Mouse (Mus musculus): ENCODE measurements around the gene Ssh2.

Ssh2 gene

GRCm38 (mm10) chr11:77414141-77414839 lies 198.2 kb downstream of the Ssh2 start:
- DNase-seq, result no peak

- no peak for DNase-seq
These were observed 200.3 kb downstream of the Ssh2 start for GRCm38 (mm10) chr11:77416212-77417000.

- no peak for DNase-seq
These were observed 201.9 kb downstream of the Ssh2 start for GRCm38 (mm10) chr11:77418021-77418420.

DNA sequence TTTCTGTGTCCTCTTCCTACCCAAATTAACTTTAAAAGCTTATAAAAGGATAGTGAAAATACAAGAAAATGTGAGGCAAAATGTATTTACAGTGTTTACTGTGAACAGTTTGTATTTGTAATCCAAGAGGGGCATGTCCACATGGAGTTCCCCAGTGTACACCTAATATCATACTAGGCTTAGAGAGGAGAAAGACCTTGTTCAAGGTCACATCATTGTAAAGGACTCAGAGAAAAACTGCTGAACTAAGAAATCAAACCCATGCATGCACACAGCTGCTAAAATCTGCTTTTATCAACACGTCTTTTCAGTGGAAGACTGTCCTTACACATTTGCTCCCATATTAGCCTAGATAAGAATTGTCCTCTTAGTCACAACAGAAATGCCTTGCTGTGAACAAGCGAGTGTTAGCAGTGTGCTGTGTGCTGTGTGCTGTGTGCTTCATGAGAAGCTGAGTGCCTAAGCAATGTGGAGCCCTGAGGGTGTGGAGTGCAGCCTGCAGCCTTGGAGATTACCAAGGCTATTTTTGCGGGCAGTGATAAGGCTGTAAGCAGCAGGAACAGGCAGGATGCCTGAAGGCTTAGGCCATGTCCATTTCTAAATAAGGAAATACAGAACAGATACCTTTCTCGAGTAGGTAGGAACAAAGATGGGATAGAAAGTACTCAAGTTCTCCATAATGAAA lies 207.2 kb downstream of the Ssh2 start:
- DNase-seq, result no peak

GRCm38 (mm10) chr11:77428446-77428845 lies 212.4 kb downstream of the Ssh2 start:
- no peak for DNase-seq

DNA sequence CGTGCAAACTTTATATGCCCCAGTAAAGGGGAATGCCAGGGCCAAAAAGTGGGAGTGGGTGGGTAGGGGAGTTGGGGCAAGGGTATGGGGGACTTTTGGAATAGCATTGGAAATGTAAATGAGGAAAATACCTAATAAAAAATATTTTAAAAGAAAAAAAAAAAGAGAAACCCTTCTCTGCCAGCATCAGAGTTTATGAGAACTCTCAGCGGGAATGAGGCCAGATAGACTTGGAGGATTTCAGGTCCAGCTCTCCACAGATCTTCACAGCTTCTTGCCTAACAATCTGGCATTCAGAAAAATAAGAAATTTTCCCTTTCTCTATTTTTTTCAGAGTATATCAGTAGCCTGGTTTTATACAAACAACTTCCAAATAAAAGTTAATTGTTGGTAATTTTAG lies 220.9 kb downstream of the Ssh2 start:
- no peak for DNase-seq

GRCm38 (mm10) chr11:77440081-77440480 lies 224.0 kb downstream of the Ssh2 start:
- no peak for DNase-seq

DNA sequence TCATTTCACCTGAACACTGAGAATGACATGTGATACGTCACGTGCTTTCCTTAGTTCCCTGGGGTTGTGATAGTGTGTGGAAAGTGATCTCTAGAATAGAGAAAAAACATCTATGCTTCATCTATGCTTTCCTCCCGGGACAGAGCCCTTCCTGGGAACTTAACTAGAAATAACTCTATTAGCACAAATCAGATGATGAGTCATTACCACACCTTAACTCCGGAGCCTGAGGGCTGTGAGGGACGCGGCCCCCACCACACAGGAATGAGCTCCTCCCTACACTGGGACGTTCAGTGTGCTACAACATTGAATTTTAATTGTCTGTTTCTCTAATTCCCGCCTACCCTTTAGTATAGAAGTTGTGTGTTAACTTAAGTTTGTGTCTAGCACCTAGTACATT lies 224.9 kb downstream of the Ssh2 start:
- DNase-seq, result no peak

DNA sequence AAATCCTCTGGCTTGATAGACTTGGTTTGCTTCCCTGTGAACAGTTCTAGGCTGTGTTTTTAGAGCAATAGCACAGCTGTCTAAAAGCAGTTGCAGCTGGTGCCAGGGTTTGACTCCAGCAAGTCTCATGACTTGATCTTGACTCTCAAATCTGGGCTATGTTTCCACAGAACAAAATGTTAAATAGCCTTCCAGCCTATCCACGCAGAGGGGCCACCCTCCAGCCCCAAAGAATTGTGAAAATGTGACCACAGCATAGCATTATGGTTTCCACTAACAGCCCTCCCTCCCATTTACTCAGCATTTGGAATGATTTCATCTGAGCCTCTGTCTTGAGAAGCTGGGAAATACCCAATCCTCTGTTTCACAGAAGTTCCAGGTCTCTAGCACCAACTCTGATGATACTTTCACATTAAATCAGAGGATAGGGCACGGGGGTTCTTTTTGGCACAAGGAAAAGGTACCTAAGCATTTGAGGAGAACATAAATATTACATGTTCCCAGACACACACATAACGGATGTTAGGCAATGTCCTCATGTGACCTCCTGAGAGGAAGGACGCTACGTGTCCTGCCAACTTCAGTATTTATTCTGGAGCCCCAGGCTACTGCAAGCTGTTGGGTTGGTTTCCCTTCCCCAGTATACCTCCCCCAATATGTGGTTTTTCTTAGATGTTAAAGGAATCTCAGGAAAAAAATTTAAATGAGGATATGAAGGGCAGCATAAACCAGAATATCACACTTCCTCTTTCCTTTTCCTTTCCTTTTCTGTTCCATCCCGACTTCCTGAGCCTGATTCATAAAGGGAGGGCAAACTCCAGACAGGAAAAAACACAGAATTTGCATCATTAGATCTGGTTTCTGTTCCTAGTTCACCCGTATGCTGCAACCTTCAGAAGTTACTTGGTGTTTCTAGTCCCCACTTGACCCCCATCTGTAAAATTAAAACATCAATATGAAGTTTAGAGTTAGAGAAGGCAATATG lies 226.4 kb downstream of the Ssh2 start:
- no peak for DNase-seq

GRCm38 (mm10) chr11:77444939-77445338 lies 228.9 kb downstream of the Ssh2 start:
- DNase-seq, result no peak

GRCm38 (mm10) chr11:77446628-77447041 lies 230.5 kb downstream of the Ssh2 start:
- DNase-seq, result peak; percentile 70 to 83

- DNase-seq, result no peak
These were observed 233.1 kb downstream of the Ssh2 start for GRCm38 (mm10) chr11:77449224-77449623.

DNA sequence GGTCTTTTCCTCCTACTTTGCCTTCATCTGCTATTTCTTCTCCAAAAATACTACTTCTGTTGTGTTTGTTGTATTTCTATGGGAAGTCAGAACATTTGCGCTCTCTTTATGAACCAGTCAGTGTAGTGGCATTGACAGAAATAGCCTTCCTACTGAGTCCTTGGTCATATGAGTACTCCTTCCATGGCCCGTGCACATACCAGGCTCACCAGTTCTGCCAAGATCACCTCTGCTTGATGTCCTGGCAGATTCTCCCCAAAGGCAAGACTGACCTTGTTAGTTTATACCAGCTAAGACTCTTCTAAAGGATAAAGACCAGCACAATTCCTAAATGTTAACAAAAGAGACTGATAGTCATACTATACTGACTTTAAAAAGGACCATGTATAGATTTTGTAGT lies 235.6 kb downstream of the Ssh2 start:
- no peak for DNase-seq

- no peak for DNase-seq
These were observed 237.3 kb downstream of the Ssh2 start for GRCm38 (mm10) chr11:77453388-77453787.

GRCm38 (mm10) chr11:77455770-77456510 lies 239.9 kb downstream of the Ssh2 start:
- DNase-seq, result no peak

DNA sequence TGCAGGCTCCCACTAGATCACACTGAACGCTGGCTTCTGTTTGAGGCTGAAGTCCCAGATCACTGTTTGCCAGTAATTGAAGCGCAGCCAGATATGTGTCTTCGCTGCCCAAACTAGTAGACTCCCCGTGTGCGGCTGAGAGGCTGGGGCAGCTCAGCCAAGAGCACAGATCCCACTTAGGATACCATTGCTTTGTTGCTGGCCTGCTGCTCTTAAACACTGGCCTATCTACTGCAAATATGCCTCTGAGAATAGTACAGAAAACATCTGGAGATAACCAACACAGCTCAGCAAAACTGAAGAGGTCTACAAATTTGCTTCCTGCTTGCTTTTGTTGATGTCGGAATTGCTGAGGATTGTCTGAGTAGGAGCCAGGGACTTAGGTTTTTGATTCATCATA lies 240.8 kb downstream of the Ssh2 start:
- no peak for DNase-seq

GRCm38 (mm10) chr11:77461856-77462255 lies 245.8 kb downstream of the Ssh2 start:
- DNase-seq, result no peak

- DNase-seq, result no peak
These were observed 246.4 kb downstream of the Ssh2 start, which contains the start of gene Coro6 for GRCm38 (mm10) chr11:77462283-77463100. TSS of gene Coro6 (plus strand) at chr11:77462411.

- no peak for DNase-seq
These were observed 247.0 kb downstream of the Ssh2 start for GRCm38 (mm10) chr11:77463101-77463445.

DNA sequence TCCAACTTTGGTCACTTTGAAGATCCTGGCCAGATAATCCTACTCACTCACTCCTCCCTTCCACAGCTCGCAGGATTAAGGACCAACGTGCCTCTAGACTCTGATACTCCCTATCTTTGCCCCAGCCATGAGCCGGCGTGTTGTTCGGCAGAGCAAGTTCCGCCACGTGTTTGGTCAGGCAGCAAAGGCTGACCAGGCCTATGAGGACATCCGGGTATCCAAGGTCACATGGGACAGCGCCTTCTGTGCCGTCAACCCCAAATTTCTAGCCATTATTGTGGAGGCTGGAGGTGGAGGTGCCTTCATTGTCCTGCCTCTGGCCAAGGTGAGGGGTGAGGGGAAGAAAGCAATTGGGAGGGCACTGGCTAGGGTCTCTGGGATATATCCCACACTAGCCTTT lies 247.7 kb downstream of the Ssh2 start:
- DNase-seq, result no peak

GRCm38 (mm10) chr11:77464684-77465083 lies 248.6 kb downstream of the Ssh2 start:
- DNase-seq, result no peak
